Mouse (Mus musculus) C2C12 (cell line): ENCODE measurements around the gene Ldah.

Source experiments
- CTCF ChIP-seq: IDR thresholded peaks from one replicate; pipeline ENCODE4 v1.5.1; 2011; ENCODE audit not compliant: control insufficient read depth, insufficient read depth, insufficient read length
- MYOG ChIP-seq: IDR thresholded peaks from one replicate; pipeline ENCODE4 v1.6.1; 2011; ENCODE audit not compliant: control insufficient read depth, insufficient read length; ENCODE audit errors: extremely low read depth

- TF ChIP-seq CTCF: no peak
- no peak for TF ChIP-seq MYOG
Measured at GRCm38 (mm10) chr12:8297586-8298214, 89.8 kb downstream of the Ldah start.
